8 mouse cellular contexts compared by ENCODE assay signal in the genomic region with DNA sequence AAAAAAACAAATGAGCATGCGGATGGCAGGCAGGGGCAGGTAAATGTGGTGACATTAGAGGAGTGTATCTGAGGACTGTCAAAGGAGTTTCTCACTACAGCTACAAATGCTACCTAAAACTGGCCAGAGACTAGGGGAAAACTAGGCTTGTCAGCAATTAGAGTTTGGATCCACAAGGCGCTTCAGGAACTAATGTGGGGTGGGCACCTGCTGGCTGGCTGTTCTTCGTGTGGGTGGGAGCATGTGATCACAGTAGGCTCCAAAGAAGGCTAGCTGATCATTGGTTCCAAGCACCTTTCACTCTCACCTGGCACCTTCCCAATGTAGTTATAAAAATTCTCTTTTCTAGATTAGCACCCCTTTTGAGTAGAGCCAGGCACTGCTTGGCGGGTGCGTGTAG. TPM values are rescaled to one million over a fixed set of nuclear protein-coding genes. Genes with fewer than 3 reads are reported as not detected.
DNase-seq lines count a peak whose midpoint lies in the region; ATAC-seq lines count a peak whose summit lies in the region.

No protein-coding gene starts in this region.

- H3K27ac ChIP-seq in embryonic facial prominence, embryonic 15.5 days (replicated peaks) = no peak overlapping the region
- no peak overlapping the region for H3K27ac ChIP-seq in limb, embryonic 11.5 days (replicated peaks; ENCODE audit: low read depth, low read length)

- H3K9me3 ChIP-seq in embryonic facial prominence, embryonic 15.5 days (replicated peaks) = no peaks in the 10 kb centered on the region
- no peaks in the 10 kb centered on the region for H3K9me3 ChIP-seq in limb, embryonic 11.5 days (ENCODE audit: control insufficient read depth, low read length)

- peak overlapping the region; percentile 67 for H3K4me3 ChIP-seq in embryonic facial prominence, embryonic 15.5 days (replicated peaks)
- H3K4me3 ChIP-seq in limb, embryonic 11.5 days (ENCODE audit: low read depth, low read length) = peak overlapping the region; percentile 65

- peak overlapping the region; percentile 98 for H3K4me2 ChIP-seq in embryonic facial prominence, embryonic 15.5 days (replicated peaks)
- peak overlapping the region; percentile 95 for H3K4me2 ChIP-seq in limb, embryonic 11.5 days (ENCODE audit: low read depth, severe bottlenecking)

- WGBS in embryonic facial prominence, embryonic 15.5 days = 15% methylated on average over 5 of the region's 5 CpGs
- 15% methylated on average over 5 of the region's 5 CpGs for WGBS in limb, embryonic 11.5 days

- DNase-seq in left cerebral cortex, postnatal 25 days (ENCODE audit: low spot score in 2 of 2) = peak; percentile 10 to 11
- no peak for DNase-seq in left cerebral cortex, adult 8-10 months (ENCODE audit: low spot score in 2 of 2)
- no peak for DNase-seq in limb, embryonic 11.5 days (ENCODE audit: low spot score)
- DNase-seq in right cerebral cortex, postnatal 25 days = peak; percentile 8
- DNase-seq in retina, postnatal 1 day = no peak
- DNase-seq in lung, postnatal 14 days = no peak

- H3K4me1 ChIP-seq in embryonic facial prominence, embryonic 15.5 days = peaks cover 17% of the 10 kb centered on the region
- H3K4me1 ChIP-seq in limb, embryonic 11.5 days (ENCODE audit: control insufficient read depth, insufficient read depth, low read length) = peaks cover 7% of the 10 kb centered on the region; the same call in 1 of the 2 replicates

- ATAC-seq in embryonic facial prominence, embryonic 15.5 days (ENCODE audit: insufficient number of reproducible peaks, low FRiP score, low TSS enrichment, low read depth) = no peak
- 0 out of 2 replicates have a peak, but pooled peaks have one; percentile 5 for ATAC-seq in limb, embryonic 11.5 days (ENCODE audit: insufficient number of reproducible peaks, low FRiP score, low TSS enrichment, low read depth)
- no peak for ATAC-seq in cerebellum, adult (ENCODE audit: insufficient number of reproducible peaks, low FRiP score, low TSS enrichment)

- H3K36me3 ChIP-seq in embryonic facial prominence, embryonic 15.5 days = no peaks in the 10 kb centered on the region
- H3K36me3 ChIP-seq in limb, embryonic 11.5 days (ENCODE audit: control insufficient read depth, insufficient read depth, low read length) = no peaks in the 10 kb centered on the region

- H3K27me3 ChIP-seq in embryonic facial prominence, embryonic 15.5 days = peaks cover 64% of the 10 kb centered on the region
- peaks cover 35% of the 10 kb centered on the region for H3K27me3 ChIP-seq in limb, embryonic 11.5 days (ENCODE audit: control insufficient read depth, insufficient read depth, low read length)

- no peak overlapping the region for H3K9ac ChIP-seq in embryonic facial prominence, embryonic 15.5 days
- H3K9ac ChIP-seq in limb, embryonic 11.5 days (ENCODE audit: low read length) = peak overlapping the region; percentile 76

- intact Hi-C loops in left cerebral cortex, postnatal 25 days (cut with DNase I) = no loop called here

RNA-seq across cellular contexts. Expression of a gene that starts 0.9 kb away (rescaled TPM):
- total RNA-seq in left cerebral cortex, postnatal 25 days (2021) = 1 to 10 TPM; 7.3 to 9.8 TPM
- total RNA-seq in left cerebral cortex, adult 8-10 months (2022) = 10 to 100 TPM in 1 of 4 experiments, 1 to 10 TPM in 3; 7.9 to 10.4 (median 9.6) TPM
- polyA plus RNA-seq in embryonic facial prominence, embryonic 15.5 days (2015; fragmentation: Nextera tagmentation; extraction: Ambion mirVana) = 10.3 and 11.1 TPM in 2 replicates
- polyA plus RNA-seq in limb, embryonic 11.5 days (2014; fragmentation: Nextera tagmentation; extraction: Ambion mirVana) = 4.9 and 5.9 TPM in 2 replicates

Comparison
In these comparisons a context has a peak if more than half of its experiments do, and no peak if none do; other contexts are left out.
1. DNase-seq: peak in left cerebral cortex, postnatal 25 days (2 of 2) and right cerebral cortex, postnatal 25 days (single experiment); none in left cerebral cortex, adult 8-10 months (0 of 2), limb, embryonic 11.5 days (single experiment), retina, postnatal 1 day (single experiment) and lung, postnatal 14 days (single experiment).